ENCODE assay signal across 8 mouse cellular contexts in genomic region chr6:17027572-17027971, GRCm38 (mm10). TPM values are rescaled to one million over a fixed set of nuclear protein-coding genes. Genes with fewer than 3 reads are reported as not detected.
DNase-seq lines count a peak whose midpoint lies in the region; ATAC-seq and TF ChIP-seq lines count a peak whose summit lies in the region.

No protein-coding gene starts in this region.

- H3K4me2 ChIP-seq in liver, embryonic 12.5 days, result no peak overlapping the region

- TF ChIP-seq CTCF in liver, adult 2 months (IDR thresholded peaks at IDR 0.05; ENCODE audit: low read depth, low read length), result peak; percentile 69

- no peak overlapping the region for H3K9ac ChIP-seq in liver, adult 2 months (ENCODE audit: low read depth, low read length)
- no peak overlapping the region for H3K9ac ChIP-seq in liver, embryonic 12.5 days

- no peak overlapping the region for H3K4me3 ChIP-seq in liver, adult 2 months (ENCODE audit: insufficient read depth, low read depth, low read length)
- no peak overlapping the region for H3K4me3 ChIP-seq in liver, embryonic 12.5 days

- peak; percentile 55 to 76 for DNase-seq in cerebellum, postnatal 10 days
- no peak for DNase-seq in cerebellum, adult 8-10 months
- peak; percentile 59 for DNase-seq in liver, adult 2 months (ENCODE audit: extremely low read depth, low read depth, low spot score)
- DNase-seq in c-Kit-positive CD71-negative TER-119-negative erythroid progenitor cells, embryonic 14.5 days (ENCODE audit: low read depth), result peak; percentile 40
- peak; percentile 64 for DNase-seq in lung, postnatal 36 days
- DNase-seq in adrenal gland, adult 2 months, result no peak
- no peak for DNase-seq in ovary, adult 18-20 months (ENCODE audit: low spot score)

- 13% methylated on average over 8 of the region's 8 CpGs for WGBS in liver, adult 2 months
- 18% methylated on average over 8 of the region's 8 CpGs for WGBS in liver, embryonic 12.5 days (ENCODE audit: insufficient replicate concordance)

- H3K79me2 ChIP-seq in liver, adult 2 months (ENCODE audit: control insufficient read depth, insufficient read depth, low read length), result no peaks in the 10 kb centered on the region

- no peaks in the 10 kb centered on the region for H3K36me3 ChIP-seq in liver, adult 2 months (ENCODE audit: control insufficient read depth, insufficient read depth, low read length)
- no peaks in the 10 kb centered on the region for H3K36me3 ChIP-seq in liver, embryonic 12.5 days

- no peak for ATAC-seq in liver, embryonic 12.5 days

- H3K27ac ChIP-seq in liver, adult 2 months (replicated peaks; ENCODE audit: insufficient read depth, low read depth, low read length), result no peak overlapping the region
- H3K27ac ChIP-seq in liver, embryonic 12.5 days, result no peak overlapping the region

- no peaks in the 10 kb centered on the region for H3K27me3 ChIP-seq in liver, adult 2 months (ENCODE audit: control insufficient read depth, insufficient read depth, low read length)
- no peaks in the 10 kb centered on the region for H3K27me3 ChIP-seq in liver, embryonic 12.5 days (replicated peaks)

- H3K9me3 ChIP-seq in liver, embryonic 12.5 days (replicated peaks), result no peaks in the 10 kb centered on the region

- no peak for TF ChIP-seq POLR2A in liver, adult 2 months (IDR thresholded peaks at IDR 0.05; ENCODE audit: extremely low read depth, insufficient read depth, low read length)

- no peaks in the 10 kb centered on the region for H3K4me1 ChIP-seq in liver, adult 2 months (ENCODE audit: control insufficient read depth, insufficient read depth, low read length)
- H3K4me1 ChIP-seq in liver, embryonic 12.5 days, result no peaks in the 10 kb centered on the region

RNA-seq across cellular contexts. Expression of gene Tes, which starts 37.4 kb away (rescaled TPM):
- total RNA-seq in liver, adult 2 months (2014; rRNA removed), result 1.9 TPM in 2 replicates
- 0.61 and 0.67 TPM in 2 replicates for polyA plus RNA-seq in liver, adult 2 months (2012; rRNA removed)
- 7.2 and 8.6 TPM in 2 replicates for polyA plus RNA-seq in liver, embryonic 12.5 days (2016; fragmentation: Nextera tagmentation; extraction: Ambion mirVana)
- total RNA-seq in adrenal gland, adult 2 months (2021), result 10 to 100 TPM in 1 of 2 experiments, 1 to 10 TPM in 1; 6.5 to 19.4 TPM
- 2.4 and 3.3 TPM in 2 replicates for polyA plus RNA-seq in adrenal gland, adult 2 months (2012; rRNA removed)

Comparison
In these comparisons a context has a peak if more than half of its experiments do, and no peak if none do; other contexts are left out.
1. DNase-seq: peak in cerebellum, postnatal 10 days (2 of 2), liver, adult 2 months (single experiment), c-Kit-positive CD71-negative TER-119-negative erythroid progenitor cells, embryonic 14.5 days (single experiment) and lung, postnatal 36 days (single experiment); none in cerebellum, adult 8-10 months (single experiment), adrenal gland, adult 2 months (single experiment) and ovary, adult 18-20 months (single experiment).